8 mouse cellular contexts compared by ENCODE assay signal in the genomic region with DNA sequence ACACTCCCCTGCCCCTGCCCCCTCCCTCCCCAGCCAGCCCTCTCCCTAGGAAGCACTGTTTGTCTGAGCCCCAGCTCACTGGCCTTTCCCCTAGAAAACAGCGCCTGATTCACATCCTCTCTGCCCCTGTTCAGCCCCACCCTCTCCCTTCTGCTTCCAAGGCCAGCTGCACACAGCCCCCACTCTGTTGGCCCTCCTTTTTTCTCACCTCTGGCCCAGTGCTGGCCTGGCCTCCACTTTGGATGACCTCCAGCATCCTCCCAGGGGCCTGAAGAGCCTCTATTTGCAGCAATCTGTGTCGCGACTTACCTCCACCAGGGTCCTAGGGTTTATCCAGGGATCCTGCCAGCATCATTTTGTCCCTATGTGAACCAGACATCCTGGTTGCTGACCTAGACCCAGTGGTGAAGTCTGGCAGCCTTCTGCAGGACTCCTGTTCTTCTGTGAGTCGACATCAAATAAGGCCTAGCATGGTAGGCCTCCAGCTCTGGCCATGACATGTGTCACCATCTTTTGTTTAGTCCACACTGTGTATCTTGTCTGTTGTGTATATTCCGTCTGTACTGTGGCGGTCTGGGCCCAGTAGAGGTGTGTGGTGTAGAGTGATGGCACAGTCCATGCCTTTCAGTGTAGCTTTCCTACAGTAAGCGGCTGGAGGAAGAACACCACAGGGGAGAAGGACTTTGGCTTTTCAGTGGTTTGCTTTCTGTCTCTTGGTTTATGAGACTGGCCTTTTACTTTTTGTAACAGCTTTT.
DNase-seq lines count a peak whose midpoint lies in the region; ATAC-seq and TF ChIP-seq lines count a peak whose summit lies in the region.

No protein-coding gene starts in this region.

- TF ChIP-seq CTCF in intestine, postnatal 0 days (IDR thresholded peaks at IDR 0.05; ENCODE audit: low read depth) = no peak
- no peak for TF ChIP-seq CTCF in small intestine, adult 2 months (IDR thresholded peaks at IDR 0.05; ENCODE audit: extremely low read depth, insufficient read length, insufficient replicate concordance, low read depth, low read length)

- 0 out of 2 replicates have a peak, but pooled peaks have one; percentile 39 for ATAC-seq in intestine, postnatal 0 days
- peak; percentile 94 for ATAC-seq in liver, embryonic 16.5 days (ENCODE audit: low read depth)

- H3K9me3 ChIP-seq in intestine, postnatal 0 days (ENCODE audit: control insufficient read depth) = no peaks in the 10 kb centered on the region
- no peaks in the 10 kb centered on the region for H3K9me3 ChIP-seq in liver, embryonic 16.5 days (replicated peaks; ENCODE audit: control insufficient read depth, low read length)

- no peak overlapping the region for H3K4me2 ChIP-seq in intestine, postnatal 0 days (replicated peaks; ENCODE audit: low read depth)
- H3K4me2 ChIP-seq in liver, embryonic 16.5 days (ENCODE audit: low read depth, low read length) = no peak overlapping the region

- peak; percentile 61 for DNase-seq in Muller cell, postnatal 12 days (ENCODE audit: inconsistent ontology term)
- DNase-seq in cerebellum, postnatal 14 days = peak; percentile 33 to 46
- peak; percentile 90 to 96 for DNase-seq in heart, adult 18-20 months
- no peak for DNase-seq in retina, embryonic 14.5 days (ENCODE audit: low spot score)
- no peak for DNase-seq in spleen, postnatal 14 days (ENCODE audit: low spot score in 2 of 2)

- no peak overlapping the region for H3K4me3 ChIP-seq in intestine, postnatal 0 days (ENCODE audit: low read depth, low read length)
- no peak overlapping the region for H3K4me3 ChIP-seq in liver, embryonic 16.5 days (ENCODE audit: low read depth, low read length)
- H3K4me3 ChIP-seq in small intestine, adult 2 months (ENCODE audit: low read depth, low read length) = no peak overlapping the region

- peaks cover 67% of the 10 kb centered on the region for H3K36me3 ChIP-seq in intestine, postnatal 0 days (ENCODE audit: control insufficient read depth, insufficient read depth)
- H3K36me3 ChIP-seq in liver, embryonic 16.5 days (ENCODE audit: control insufficient read depth, insufficient read depth) = no peaks in the 10 kb centered on the region; the same call in 1 of the 2 replicates
- H3K36me3 ChIP-seq in small intestine, adult 2 months (ENCODE audit: control insufficient read depth, insufficient read depth, low read length) = peaks cover 39% of the 10 kb centered on the region

- no peak for TF ChIP-seq POLR2A in small intestine, adult 2 months (IDR thresholded peaks at IDR 0.05; ENCODE audit: low read depth, low read length)

- WGBS in intestine, postnatal 0 days = 68% methylated on average over 7 of the region's 7 CpGs
- WGBS in liver, embryonic 16.5 days (ENCODE audit: insufficient replicate concordance) = 65% methylated on average over 7 of the region's 7 CpGs
- 77% methylated on average over 7 of the region's 7 CpGs for WGBS in small intestine, adult 2 months

- no peak overlapping the region for H3K9ac ChIP-seq in intestine, postnatal 0 days (ENCODE audit: low read depth, low read length)
- no peak overlapping the region for H3K9ac ChIP-seq in liver, embryonic 16.5 days (ENCODE audit: low read depth, low read length)

- H3K4me1 ChIP-seq in intestine, postnatal 0 days (replicated peaks; ENCODE audit: control insufficient read depth, insufficient read depth, low read length) = no peaks in the 10 kb centered on the region
- H3K4me1 ChIP-seq in liver, embryonic 16.5 days (ENCODE audit: control insufficient read depth, low read depth, low read length) = peaks cover 7% of the 10 kb centered on the region
- H3K4me1 ChIP-seq in small intestine, adult 2 months (ENCODE audit: control insufficient read depth, insufficient read depth, insufficient read length, low read length) = peaks cover 9% of the 10 kb centered on the region

- peak overlapping the region; percentile 52; the same call in 1 of the 2 replicates for H3K27ac ChIP-seq in intestine, postnatal 0 days (ENCODE audit: low read depth, low read length)
- H3K27ac ChIP-seq in liver, embryonic 16.5 days (ENCODE audit: low read length) = peak overlapping the region; percentile 77
- peak overlapping the region; percentile 32 for H3K27ac ChIP-seq in small intestine, adult 2 months (ENCODE audit: insufficient read depth, low read depth, low read length)

- H3K27me3 ChIP-seq in intestine, postnatal 0 days (replicated peaks; ENCODE audit: control insufficient read depth, insufficient read depth, low read length) = no peaks in the 10 kb centered on the region
- no peaks in the 10 kb centered on the region for H3K27me3 ChIP-seq in liver, embryonic 16.5 days (ENCODE audit: control insufficient read depth, insufficient read depth, low read depth, low read length)
- H3K27me3 ChIP-seq in small intestine, adult 2 months (ENCODE audit: control insufficient read depth, insufficient read depth, low read length) = no peaks in the 10 kb centered on the region

Comparison
In these comparisons a context has a peak if more than half of its experiments do, and no peak if none do; other contexts are left out.
1. DNase-seq: peak in Muller cell, postnatal 12 days (single experiment), cerebellum, postnatal 14 days (2 of 2) and heart, adult 18-20 months (2 of 2); none in retina, embryonic 14.5 days (single experiment) and spleen, postnatal 14 days (0 of 2).
2. Peak in every context shown above with its lines, with median percentiles within 50 percentile points of each other: H3K27ac ChIP-seq.